Mouse (Mus musculus) heart, embryonic 10.5 days (tissue): ENCODE measurements around the gene Tmem184a. TPM values are rescaled to one million over a fixed set of nuclear protein-coding genes. Genes with fewer than 3 reads are reported as not detected.

Experiments used
- DNase-seq: peaks from one replicate; pipeline ENCODE4 v3.0.0-alpha.2; 2017; ENCODE audit warnings: low spot score
- H3K27ac ChIP-seq: fragments of 300-500 bp; sonication (generic); 2 replicates; pipeline ENCODE4 v1.5.1; 2016; ENCODE audit warnings: mild to moderate bottlenecking
- H3K27me3 ChIP-seq: fragments of 300-500 bp; sonication (generic); 2 replicates; pipeline ENCODE4 v1.6.1; 2016; ENCODE audit warnings: mild to moderate bottlenecking; ENCODE audit not compliant: poor library complexity, insufficient read depth, severe bottlenecking
- H3K36me3 ChIP-seq: fragments of 300-500 bp; sonication (generic); 2 replicates; pipeline ENCODE4 v1.6.1; 2016; ENCODE audit warnings: mild to moderate bottlenecking, moderate library complexity
- H3K4me1 ChIP-seq: fragments of 300-500 bp; sonication (generic); 2 replicates; pipeline ENCODE4 v1.6.1; 2016; ENCODE audit warnings: mild to moderate bottlenecking
- H3K4me3 ChIP-seq: fragments of 300-500 bp; sonication (generic); 2 replicates; pipeline ENCODE4 v1.5.1; 2016; ENCODE audit warnings: mild to moderate bottlenecking, moderate library complexity
- H3K9me3 ChIP-seq: fragments of 300-500 bp; sonication (generic); 2 replicates; pipeline ENCODE4 v1.6.1; 2016; ENCODE audit warnings: mild to moderate bottlenecking, moderate library complexity
- WGBS: fragments of 180-500 bp; shearing (Covaris S2); methylation state at CpG from one replicate; pipeline ENCODE4 v1.1.7; 2016; 5-methylcytosine and 5-hydroxymethylcytosine counted together
- polyA plus RNA-seq: library from polyadenylated mRNA; unstranded; fragments of >200 nt; fragmentation: Nextera tagmentation; extraction: Ambion mirVana; gene quantifications from 2 replicates; pipeline ENCODE4 v1.2.1, GENCODE M21; 2016

Tmem184a gene
- polyA plus RNA-seq, 1 experiment from 2014 or later, result 3.6 TPM

DNA sequence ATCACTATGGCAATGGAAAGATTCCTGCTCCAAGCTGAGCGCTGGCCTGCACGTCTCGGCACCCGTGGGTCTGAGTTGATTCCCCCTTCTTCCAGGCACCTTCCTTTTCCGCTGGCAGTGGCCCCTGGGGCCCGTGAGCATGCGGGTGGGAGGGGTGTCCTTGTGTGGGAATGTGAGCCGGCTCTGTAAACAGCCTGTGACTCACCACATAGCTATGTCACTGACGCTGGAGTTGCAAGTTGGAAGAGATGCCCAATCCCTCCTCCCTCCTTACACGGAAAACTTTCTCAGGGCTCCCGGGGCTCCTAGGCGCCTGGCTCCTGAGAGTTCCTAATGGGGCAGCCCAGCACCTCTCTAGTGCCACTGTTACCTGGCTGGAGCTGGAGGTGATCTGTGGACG is 22.8 kb downstream of the Tmem184a start:
- H3K27ac ChIP-seq, result peak overlapping the region; percentile 93
- H3K27me3 ChIP-seq, result no peaks in the 10 kb centered on the region
- H3K4me1 ChIP-seq, result peaks cover 95% of the 10 kb centered on the region
- H3K9me3 ChIP-seq, result no peaks in the 10 kb centered on the region
- WGBS, result 9% methylated on average over 13 of the region's 13 CpGs
- peak; percentile 96 for DNase-seq
- peak overlapping the region; percentile 48 for H3K4me3 ChIP-seq
- peaks cover 30% of the 10 kb centered on the region for H3K36me3 ChIP-seq

DNA sequence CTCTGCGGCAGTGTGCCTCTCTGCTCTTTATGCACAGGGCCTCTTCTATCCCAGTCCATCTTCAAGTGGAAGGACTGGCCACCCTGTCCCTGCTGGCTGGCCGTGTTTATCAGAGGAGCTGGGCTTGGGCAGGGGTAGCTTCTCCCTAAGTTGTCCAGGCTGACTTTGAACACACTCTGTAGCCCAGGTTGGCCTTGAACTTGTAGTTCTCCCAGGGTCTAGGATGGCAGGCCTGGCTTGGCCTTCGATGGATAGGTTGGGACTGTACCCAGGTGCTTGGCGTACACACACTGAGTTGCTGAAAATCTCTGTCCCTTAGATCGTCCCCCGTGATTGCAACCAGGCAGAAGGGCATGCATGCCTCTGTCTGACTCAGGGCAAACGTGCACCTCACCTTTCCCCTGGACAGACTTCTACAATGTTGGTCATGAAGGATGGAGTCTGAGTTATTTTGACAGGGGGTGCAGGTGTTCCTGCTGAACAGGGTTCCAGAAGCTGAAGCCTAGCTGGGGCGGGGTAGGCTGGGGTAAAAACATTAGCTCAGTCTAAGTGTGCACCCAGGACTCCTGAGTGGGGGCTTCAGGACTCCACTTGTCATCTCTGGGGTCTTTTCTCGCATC is 23.6 kb downstream of the Tmem184a start:
- Histone ChIP-seq H3K36me3 (peaks cover 23% of the 10 kb centered on the region), H3K9me3 (no peaks in the 10 kb centered on the region), H3K27me3 (no peaks in the 10 kb centered on the region), H3K27ac (peak overlapping the region; percentile 93), H3K4me3 (0 out of 2 replicates have a peak overlapping the region, but pooled peaks have one; percentile 48), H3K4me1 (peaks cover 95% of the 10 kb centered on the region)
- WGBS, result 68% methylated on average over 9 of the region's 9 CpGs
- no peak for DNase-seq

DNA sequence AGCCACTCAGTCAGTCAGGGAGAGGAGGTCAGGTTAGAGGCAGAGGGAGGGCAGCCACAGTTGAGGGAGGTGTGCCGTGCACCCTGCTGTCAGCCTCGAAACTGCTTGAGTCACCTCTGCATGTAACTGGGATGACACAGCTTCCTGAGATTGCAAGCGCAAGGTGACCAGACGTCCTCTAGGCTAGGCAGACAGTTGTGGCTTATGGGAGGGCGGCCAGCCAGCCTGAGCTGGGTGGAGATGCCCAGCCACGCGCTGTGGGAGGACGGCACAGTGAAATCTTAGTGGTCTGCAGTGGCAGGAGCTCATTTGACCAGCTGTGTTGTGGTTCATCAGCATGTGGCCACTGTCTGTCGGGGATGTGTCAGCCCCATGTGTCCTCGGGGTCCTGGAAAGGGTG is 24.8 kb downstream of the Tmem184a start:
- Histone ChIP-seq H3K4me3 (no peak overlapping the region), H3K27ac (peak overlapping the region; percentile 93)

DNA sequence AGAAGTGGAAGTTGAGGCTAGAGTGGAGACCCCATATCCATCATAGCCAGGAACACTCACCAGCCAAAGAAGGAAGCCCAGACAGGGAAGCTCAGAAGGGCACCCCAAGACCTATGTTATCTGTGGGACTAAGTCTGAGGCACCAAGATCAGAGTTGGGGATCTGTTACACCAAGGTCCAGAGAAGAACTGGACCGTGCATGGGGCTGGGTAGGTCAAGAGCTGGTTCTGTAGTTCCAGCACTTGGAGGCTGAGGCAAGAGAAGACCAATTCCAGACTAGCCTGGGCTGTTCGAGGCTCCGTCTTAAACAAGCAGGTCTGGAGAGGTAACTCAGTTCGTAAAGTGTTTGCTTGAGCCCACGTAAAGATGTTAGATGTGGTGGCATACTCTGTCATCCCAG is 25.6 kb downstream of the Tmem184a start:
- WGBS, result 85% methylated on average over 5 of the region's 5 CpGs
- no peaks in the 10 kb centered on the region for H3K9me3 ChIP-seq
- H3K27me3 ChIP-seq, result no peaks in the 10 kb centered on the region
- peak overlapping the region; percentile 91 for H3K4me3 ChIP-seq
- H3K27ac ChIP-seq, result peak overlapping the region; percentile 93
- peaks cover 79% of the 10 kb centered on the region for H3K4me1 ChIP-seq
- DNase-seq, result no peak
- peaks cover 3% of the 10 kb centered on the region for H3K36me3 ChIP-seq

More for the DNA sequence above, 24.8 kb downstream of the Tmem184a start:
- 47% methylated on average over 10 of the region's 10 CpGs for WGBS
- Histone ChIP-seq H3K4me1 (peaks cover 87% of the 10 kb centered on the region), H3K27me3 (no peaks in the 10 kb centered on the region), H3K36me3 (peaks cover 11% of the 10 kb centered on the region), H3K9me3 (no peaks in the 10 kb centered on the region)
- no peak for DNase-seq

DNA sequence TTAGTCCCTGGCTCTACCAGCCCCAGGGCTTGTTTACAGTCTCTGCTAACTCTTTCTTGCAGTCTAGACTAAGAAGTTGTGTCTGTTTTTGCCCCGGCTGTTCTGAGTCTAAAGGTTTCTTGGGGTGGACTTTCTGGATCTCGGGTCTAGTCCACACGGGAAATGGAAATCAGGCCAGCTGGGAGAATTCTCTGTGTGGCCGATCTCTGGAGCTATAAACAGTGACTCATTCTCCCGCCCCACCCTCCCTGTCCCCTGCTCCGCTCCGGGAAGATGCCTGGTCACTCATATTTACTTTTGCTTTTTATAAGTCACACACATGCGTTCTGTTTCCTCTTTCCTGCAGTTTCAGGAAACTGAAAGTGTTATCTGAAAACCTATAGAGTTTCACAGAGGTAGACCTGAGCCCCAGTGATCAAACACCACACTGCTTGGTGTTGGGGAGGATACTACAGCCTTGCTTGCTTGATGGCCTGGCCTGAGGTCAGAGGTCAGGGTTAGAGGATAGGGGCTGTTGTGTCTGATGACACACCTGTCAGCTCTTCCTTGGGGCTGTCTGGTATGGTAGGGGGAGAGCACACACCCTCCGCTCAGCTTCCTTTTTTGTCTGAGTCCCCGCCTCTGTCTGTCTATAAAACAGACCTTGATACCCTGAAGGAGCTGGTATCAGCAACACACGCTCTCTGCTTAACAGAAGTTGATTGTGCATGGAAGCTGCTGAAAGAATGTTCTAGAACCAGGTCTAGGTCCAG is 26.2 kb downstream of the Tmem184a start:
- Histone ChIP-seq H3K27me3 (no peaks in the 10 kb centered on the region), H3K36me3 (no peaks in the 10 kb centered on the region), H3K4me3 (peak overlapping the region; percentile 91), H3K4me1 (peaks cover 73% of the 10 kb centered on the region), H3K9me3 (no peaks in the 10 kb centered on the region), H3K27ac (peak overlapping the region; percentile 93)
- WGBS, result 30% methylated on average over 11 of the region's 11 CpGs
- DNase-seq, result no peak

DNA sequence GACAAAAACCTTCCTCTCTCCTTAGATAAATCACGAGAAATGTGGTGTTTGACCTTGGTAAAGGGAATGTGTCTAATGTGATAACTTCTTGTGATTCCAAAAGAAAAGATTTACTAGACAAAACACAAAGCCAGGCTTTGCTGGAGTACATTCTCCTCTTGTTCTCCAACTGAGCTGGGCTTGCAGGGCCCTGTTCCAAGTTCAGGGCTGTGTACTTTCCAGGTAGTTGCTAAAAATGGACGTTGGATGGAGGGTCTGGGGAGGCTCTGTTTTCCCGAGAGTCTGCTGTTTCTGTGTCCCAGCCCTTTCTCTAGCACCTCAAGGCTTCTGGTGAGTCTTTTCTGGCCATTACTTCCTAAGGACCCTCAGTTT is 26.8 kb downstream of the Tmem184a start:
- Histone ChIP-seq H3K36me3 (no peaks in the 10 kb centered on the region), H3K4me3 (peak overlapping the region; percentile 91), H3K27ac (peak overlapping the region; percentile 93), H3K27me3 (no peaks in the 10 kb centered on the region), H3K4me1 (peaks cover 67% of the 10 kb centered on the region), H3K9me3 (no peaks in the 10 kb centered on the region)
- DNase-seq, result no peak
- 17% methylated on average over 3 of the region's 3 CpGs for WGBS

DNA sequence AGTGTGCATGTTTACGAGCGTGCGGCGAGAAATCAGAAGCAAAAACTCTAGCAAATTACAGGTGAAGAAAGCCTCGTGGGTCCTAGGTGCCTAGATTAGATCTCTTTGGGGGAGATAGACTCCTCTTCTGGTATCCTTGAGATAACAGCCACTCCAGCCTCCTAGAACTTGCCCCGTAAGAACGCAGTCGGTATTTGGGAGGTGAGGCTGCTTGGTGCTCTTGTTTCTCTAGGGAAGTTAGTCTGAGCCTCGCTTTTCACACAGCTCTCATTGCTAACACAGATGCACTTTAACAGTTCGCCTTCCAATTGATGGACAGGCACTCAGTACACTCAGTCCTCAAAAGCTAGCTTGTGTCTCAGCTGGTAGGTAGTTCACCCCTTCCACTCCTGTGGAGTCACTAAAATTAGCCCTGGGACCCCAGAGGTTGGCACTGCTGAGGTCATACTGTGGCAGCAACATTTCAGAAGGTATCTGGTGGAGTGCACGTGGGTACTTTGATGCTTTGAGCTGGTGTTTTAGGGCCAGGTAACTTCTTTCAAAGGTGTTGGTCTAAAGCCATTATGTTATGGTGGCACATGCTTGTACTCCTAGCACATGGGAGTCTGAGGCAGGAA is 27.4 kb downstream of the Tmem184a start:
- Histone ChIP-seq H3K27ac (peak overlapping the region; percentile 93), H3K9me3 (no peaks in the 10 kb centered on the region), H3K4me1 (peaks cover 61% of the 10 kb centered on the region), H3K27me3 (no peaks in the 10 kb centered on the region; the same call in 1 of the 2 replicates), H3K4me3 (peak overlapping the region; percentile 91), H3K36me3 (no peaks in the 10 kb centered on the region)
- WGBS, result 10% methylated on average over 11 of the region's 11 CpGs
- DNase-seq, result no peak

DNA sequence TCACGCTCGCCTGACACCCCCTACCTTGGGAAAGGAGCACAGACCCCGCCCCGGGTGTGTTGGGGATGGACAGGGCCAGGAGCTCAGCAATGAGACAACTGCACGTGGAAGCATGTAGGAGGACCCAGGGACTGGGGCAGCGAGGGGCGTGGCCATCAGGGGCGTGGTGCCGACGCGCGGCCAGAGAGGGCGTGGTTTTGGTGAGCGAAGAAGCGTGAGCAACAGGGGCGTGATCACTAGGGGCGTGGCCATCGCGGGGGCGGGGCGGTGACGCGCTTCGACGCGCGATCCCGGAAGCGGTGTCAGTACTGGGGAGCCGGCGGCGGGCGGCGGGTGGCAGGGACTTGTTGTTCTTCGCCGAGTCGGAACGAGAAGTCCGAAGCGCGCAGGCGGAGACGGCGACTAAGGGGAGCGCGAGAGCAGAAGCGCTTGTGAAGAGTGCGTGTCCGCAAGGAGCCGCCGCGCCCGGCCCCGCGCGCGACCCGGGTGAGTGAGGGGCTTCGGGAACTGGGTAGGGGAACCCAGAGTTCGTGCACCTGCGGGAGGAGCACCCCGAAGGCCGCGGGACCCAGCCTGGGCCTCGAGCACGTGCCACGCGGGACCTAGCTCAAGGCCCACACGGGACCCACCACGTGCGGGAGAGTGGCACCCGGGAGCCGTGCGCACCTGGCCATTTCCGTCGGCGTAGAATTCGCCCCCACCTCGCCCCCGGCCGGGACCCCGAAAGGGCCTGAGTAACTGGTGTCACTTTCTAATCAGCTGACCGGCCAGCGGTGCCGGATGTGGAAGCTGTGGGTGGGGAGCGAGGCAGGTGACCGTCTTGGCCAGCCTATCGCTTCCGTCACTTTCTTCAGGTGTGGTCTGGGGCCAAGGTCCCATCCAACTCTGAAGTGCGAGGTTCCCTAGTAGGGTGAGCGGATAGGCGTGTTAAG is 28.2 kb downstream of the Tmem184a start, which contains the start of gene Mafk:
Mafk (plus strand) TSS at position 287 of the 932 bp plus-strand sequence.
- Histone ChIP-seq H3K27ac (peak within 1 kb of the TSS; percentile 93), H3K36me3 (no peaks in the 10 kb centered on the region), H3K4me3 (peak within 1 kb of the TSS; percentile 91), H3K4me1 (peaks cover 53% of the 10 kb centered on the region), H3K27me3 (no peaks in the 10 kb centered on the region; the same call in 1 of the 2 replicates), H3K9me3 (no peaks in the 10 kb centered on the region)
- peak; percentile 99 for DNase-seq
- WGBS, result under 1% methylated on average over 92 of the region's 92 CpGs

DNA sequence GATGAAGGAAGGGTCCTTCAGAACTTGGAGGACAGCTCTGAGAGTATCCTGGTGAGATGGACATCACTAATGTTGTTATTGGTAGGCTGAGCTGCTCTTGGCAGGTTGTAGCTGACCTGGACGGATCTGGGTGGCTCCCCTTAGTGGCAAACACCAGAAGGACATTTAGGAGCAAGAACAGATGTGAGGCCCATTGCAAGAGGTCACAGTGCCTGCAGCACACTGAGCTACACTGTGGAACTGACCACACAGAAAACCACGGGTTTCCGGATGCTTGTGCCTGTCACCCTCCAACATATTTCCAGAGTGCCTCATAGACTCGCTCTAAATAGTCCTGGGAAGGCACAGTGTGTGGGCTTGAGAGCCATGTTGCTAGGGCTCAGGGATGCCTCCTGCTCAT is 30.3 kb downstream of the Tmem184a start:
- H3K4me3 ChIP-seq, result no peak overlapping the region
- no peak for DNase-seq
- H3K36me3 ChIP-seq, result no peaks in the 10 kb centered on the region
- H3K27ac ChIP-seq, result no peak overlapping the region
- no peaks in the 10 kb centered on the region; the same call in 1 of the 2 replicates for H3K27me3 ChIP-seq
- 55% methylated on average over 4 of the region's 4 CpGs for WGBS
- H3K4me1 ChIP-seq, result peaks cover 33% of the 10 kb centered on the region
- no peaks in the 10 kb centered on the region for H3K9me3 ChIP-seq

DNA sequence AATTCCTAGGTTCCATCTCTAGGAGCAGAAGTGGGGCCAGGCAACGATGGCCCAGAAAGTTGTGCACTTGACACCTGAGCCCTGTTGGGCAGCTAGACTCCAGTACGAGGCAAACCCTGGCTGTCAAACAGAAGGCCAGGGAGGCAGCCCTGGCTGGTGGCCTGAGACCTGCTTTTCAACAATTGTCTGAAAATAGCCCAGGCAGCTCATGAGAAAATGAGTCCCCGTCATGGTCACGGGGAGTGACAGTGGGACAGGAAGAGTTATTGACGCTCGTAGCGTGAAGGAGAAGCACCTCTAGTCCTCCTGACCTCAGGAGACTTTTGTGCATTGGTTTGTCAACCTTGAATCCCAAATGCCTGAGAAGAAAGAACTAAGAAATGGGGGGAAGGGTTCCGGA is 38.3 kb downstream of the Tmem184a start:
- Histone ChIP-seq H3K36me3 (no peaks in the 10 kb centered on the region), H3K27ac (no peak overlapping the region), H3K27me3 (no peaks in the 10 kb centered on the region), H3K4me3 (no peak overlapping the region), H3K4me1 (no peaks in the 10 kb centered on the region), H3K9me3 (no peaks in the 10 kb centered on the region)
- whole genome bisulfite sequencing, result 76% methylated on average over 8 of the region's 8 CpGs
- DNase-seq, result no peak

DNA sequence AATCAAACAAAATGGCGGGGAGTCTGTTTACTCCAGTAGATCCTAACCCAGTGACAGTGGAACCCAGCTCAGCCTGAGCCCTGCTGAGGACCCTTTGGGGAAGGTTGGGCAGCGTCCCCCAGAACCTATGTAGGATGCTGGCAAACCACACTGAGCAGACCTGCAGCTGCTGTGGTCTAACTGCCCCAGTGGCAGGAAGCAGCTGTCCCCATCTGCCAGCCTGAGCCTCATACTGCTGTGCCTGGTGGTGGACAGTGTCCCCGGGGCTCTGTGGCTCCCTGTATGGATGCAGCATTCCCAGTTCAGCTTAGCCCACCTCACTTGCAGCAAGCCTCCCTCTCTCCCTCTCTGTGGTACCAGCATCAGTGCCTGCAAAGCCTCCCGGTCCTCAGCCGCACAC is 42.8 kb downstream of the Tmem184a start:
- DNase-seq, result no peak
- 75% methylated on average over 5 of the region's 5 CpGs for WGBS
- peaks cover 13% of the 10 kb centered on the region for H3K4me1 ChIP-seq
- no peaks in the 10 kb centered on the region for H3K27me3 ChIP-seq
- H3K9me3 ChIP-seq, result no peaks in the 10 kb centered on the region
- H3K36me3 ChIP-seq, result peaks cover 23% of the 10 kb centered on the region
- no peak overlapping the region for H3K4me3 ChIP-seq
- 0 out of 2 replicates have a peak overlapping the region, but pooled peaks have one; percentile 25 for H3K27ac ChIP-seq

DNA sequence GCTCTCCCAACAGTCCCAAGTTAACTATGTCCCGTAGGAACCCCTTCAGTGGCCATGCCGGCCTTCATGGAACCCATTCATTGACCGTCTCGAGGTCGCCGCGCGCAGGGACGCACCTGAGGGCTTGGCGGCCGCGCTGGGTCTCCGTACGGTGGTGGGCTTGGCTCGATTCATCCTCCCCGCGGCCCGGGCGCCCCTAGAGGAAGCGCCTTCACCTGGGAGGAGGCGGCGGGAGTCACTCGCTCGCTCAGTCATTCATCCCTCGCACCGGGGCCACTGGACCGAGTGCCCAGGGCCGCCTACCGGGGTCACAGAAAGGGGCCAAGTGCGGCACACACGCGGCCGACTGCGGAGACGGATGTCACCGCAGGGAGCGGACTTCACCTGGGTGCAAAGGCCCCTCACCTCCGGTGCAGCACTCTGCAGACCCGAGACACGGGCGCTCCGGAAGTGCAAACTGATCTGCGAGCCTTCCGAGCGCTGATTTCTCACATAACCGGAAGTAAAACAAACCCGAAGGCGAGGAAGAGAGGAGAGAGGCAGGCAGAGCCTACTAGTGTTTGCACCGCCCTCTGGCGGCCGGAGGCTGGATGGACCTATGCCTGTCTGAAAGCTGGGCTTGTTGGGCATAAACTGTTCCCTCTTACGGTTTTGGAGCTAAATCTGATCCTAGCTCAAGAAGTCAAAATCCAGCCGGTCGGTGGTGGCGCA is 44.3 kb downstream of the Tmem184a start, which contains the start of gene Ints1:
Ints1 (minus strand) TSS at position 459 of the 711 bp plus-strand sequence.
- no peaks in the 10 kb centered on the region for H3K27me3 ChIP-seq
- H3K4me3 ChIP-seq, result peak within 1 kb of the TSS; percentile 99
- under 1% methylated on average over 55 of the region's 55 CpGs for WGBS
- DNase-seq, result peak; percentile 98
- peaks cover 38% of the 10 kb centered on the region for H3K36me3 ChIP-seq
- H3K4me1 ChIP-seq, result peaks cover 13% of the 10 kb centered on the region
- no peaks in the 10 kb centered on the region for H3K9me3 ChIP-seq
- H3K27ac ChIP-seq, result peak within 1 kb of the TSS; percentile 86
